Mouse (Mus musculus) neural tube, embryonic 14.5 days (tissue): ENCODE measurements at regions not wholly inside any gene's neighbourhood (a gene's known extent, or its start where the extent isn't known, plus 50 kb on each side); places are given as distances from the start of the nearest gene placed in this dataset.

Experiments
- ATAC-seq: fragments of 200-750 bp; cut with Nextera tagmentation; 2 replicates; pipeline ENCODE4 v1.8.0; 2017; ENCODE audit warnings: low read depth, mild to moderate bottlenecking, moderate TSS enrichment, moderate library complexity
- H3K27ac ChIP-seq: fragments of 300-500 bp; sonication (generic); 2 replicates; pipeline ENCODE4 v1.5.1; 2014; ENCODE audit warnings: low read depth, mild to moderate bottlenecking, control low read depth, low read length, moderate library complexity, mixed read lengths
- H3K27me3 ChIP-seq: fragments of 300-500 bp; sonication (generic); 2 replicates; pipeline ENCODE4 v1.6.1; 2014; ENCODE audit warnings: low read length; ENCODE audit not compliant: control insufficient read depth, insufficient read depth
- H3K36me3 ChIP-seq: fragments of 300-500 bp; sonication (generic); 2 replicates; pipeline ENCODE4 v1.6.1; 2014; ENCODE audit warnings: low read length, mixed read lengths; ENCODE audit not compliant: control insufficient read depth, insufficient read depth
- H3K4me1 ChIP-seq: fragments of 300-500 bp; sonication (generic); 2 replicates; pipeline ENCODE4 v1.6.1; 2014; ENCODE audit warnings: low read length; ENCODE audit not compliant: control insufficient read depth, insufficient read depth
- H3K4me2 ChIP-seq: fragments of 300-500 bp; sonication (generic); 2 replicates; pipeline ENCODE4 v1.6.1; 2014; ENCODE audit warnings: mild to moderate bottlenecking, low read depth, low read length, control low read depth
- H3K4me3 ChIP-seq: fragments of 300-500 bp; sonication (generic); 2 replicates; pipeline ENCODE4 v1.5.1; 2014; ENCODE audit warnings: low read depth, low read length, control low read depth, mixed read lengths
- H3K9ac ChIP-seq: fragments of 300-500 bp; sonication (generic); replicated peaks from 2 replicates; pipeline ENCODE4 v1.6.1; 2014; ENCODE audit warnings: low read depth, mild to moderate bottlenecking, control low read depth, low read length, mixed read lengths
- H3K9me3 ChIP-seq: fragments of 300-500 bp; sonication (generic); 2 replicates; pipeline ENCODE4 v1.6.1; 2016; ENCODE audit warnings: low read length; ENCODE audit not compliant: control insufficient read depth
- WGBS: fragments of 180-500 bp; shearing (Covaris S2); extraction: QIAGEN DNeasy Blood & Tissue Kit; methylation state at CpG from one replicate; pipeline ENCODE4 v1.1.7; 2014; 5-methylcytosine and 5-hydroxymethylcytosine counted together

DNA sequence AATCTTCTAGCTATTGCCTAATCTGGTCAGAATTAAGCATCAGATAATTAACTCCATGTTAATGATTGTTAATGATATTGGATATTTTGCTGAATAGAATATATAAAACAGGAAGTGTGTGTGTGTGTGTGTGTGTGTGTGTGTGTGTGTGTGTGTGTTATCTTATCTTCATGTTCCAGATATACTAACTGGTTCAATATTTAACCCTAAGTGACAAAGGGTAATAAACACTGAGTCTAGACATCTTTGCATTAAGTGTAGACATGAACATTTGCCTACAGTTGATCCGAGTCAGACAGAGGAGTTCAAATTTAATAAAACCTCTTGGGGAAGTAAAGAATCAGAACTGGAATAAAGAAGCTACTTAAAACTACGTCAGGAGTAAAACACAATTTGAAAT, 161.6 kb downstream of the Fsip2 start:
- Histone ChIP-seq H3K27ac (no peak overlapping the region), H3K9me3 (no peaks in the 10 kb centered on the region), H3K4me2 (no peak overlapping the region), H3K9ac (no peak overlapping the region), H3K27me3 (no peaks in the 10 kb centered on the region), H3K4me1 (no peaks in the 10 kb centered on the region), H3K36me3 (no peaks in the 10 kb centered on the region), H3K4me3 (no peak overlapping the region)
- WGBS = 81% methylated on average over 2 of the region's 2 CpGs
- no peak for ATAC-seq

- Histone ChIP-seq H3K27ac (no peak overlapping the region), H3K36me3 (no peaks in the 10 kb centered on the region), H3K4me1 (no peaks in the 10 kb centered on the region), H3K4me2 (no peak overlapping the region), H3K4me3 (no peak overlapping the region), H3K27me3 (no peaks in the 10 kb centered on the region), H3K9ac (no peak overlapping the region), H3K9me3 (no peaks in the 10 kb centered on the region)
- 81% methylated on average over 4 of the region's 4 CpGs for WGBS
- no peak for ATAC-seq
These were observed 182.9 kb downstream of the Fsip2 start for GRCm38 (mm10) chr2:83126340-83126739.

GRCm38 (mm10) chr2:83130709-83131108, 187.3 kb downstream of the Fsip2 start:
- H3K27me3 ChIP-seq = no peaks in the 10 kb centered on the region
- no peak overlapping the region; the same call in 1 of the 2 replicates for H3K27ac ChIP-seq
- WGBS = 35% methylated on average over 2 of the region's 2 CpGs
- no peak overlapping the region for H3K4me2 ChIP-seq
- H3K36me3 ChIP-seq = no peaks in the 10 kb centered on the region
- H3K4me3 ChIP-seq = no peak overlapping the region
- no peak overlapping the region for H3K9ac ChIP-seq
- H3K4me1 ChIP-seq = peaks cover 3% of the 10 kb centered on the region; the same call in 1 of the 2 replicates
- no peaks in the 10 kb centered on the region for H3K9me3 ChIP-seq
- ATAC-seq = peak; percentile 60

DNA sequence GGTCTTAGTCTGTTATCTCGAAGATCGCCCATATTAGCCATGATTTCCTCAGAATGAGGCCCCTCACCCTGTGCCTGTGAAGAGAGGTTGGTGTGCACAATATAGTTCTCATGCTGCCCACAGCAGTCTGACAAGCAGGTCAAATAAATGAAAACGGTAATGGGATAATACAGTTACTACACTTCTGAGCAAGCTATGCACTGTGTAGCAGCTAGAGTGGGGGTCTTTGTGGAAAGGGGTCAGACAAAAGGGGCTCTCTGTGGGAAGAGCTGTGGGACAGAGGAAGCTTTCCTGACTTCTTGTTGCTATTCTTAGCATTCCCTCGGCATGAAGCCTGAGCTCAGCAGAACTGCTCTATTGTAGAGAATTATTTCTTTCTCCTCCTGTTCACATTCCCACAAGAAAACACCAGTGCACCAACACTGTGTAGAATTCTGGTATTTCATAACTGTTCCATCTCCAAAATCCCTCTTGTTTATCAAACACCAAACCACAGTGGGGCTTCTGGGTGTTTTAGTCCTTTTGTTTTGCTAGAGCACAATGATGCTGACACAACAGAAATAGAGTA, 187.9 kb downstream of the Fsip2 start:
- Histone ChIP-seq H3K4me2 (no peak overlapping the region), H3K36me3 (no peaks in the 10 kb centered on the region), H3K9ac (no peak overlapping the region), H3K4me3 (no peak overlapping the region), H3K27ac (no peak overlapping the region), H3K9me3 (no peaks in the 10 kb centered on the region), H3K4me1 (peaks cover 3% of the 10 kb centered on the region; the same call in 1 of the 2 replicates), H3K27me3 (no peaks in the 10 kb centered on the region)
- WGBS = 38% methylated on average over 4 of the region's 4 CpGs
- ATAC-seq = peak; percentile 75; the same call in 1 of the 2 replicates

DNA sequence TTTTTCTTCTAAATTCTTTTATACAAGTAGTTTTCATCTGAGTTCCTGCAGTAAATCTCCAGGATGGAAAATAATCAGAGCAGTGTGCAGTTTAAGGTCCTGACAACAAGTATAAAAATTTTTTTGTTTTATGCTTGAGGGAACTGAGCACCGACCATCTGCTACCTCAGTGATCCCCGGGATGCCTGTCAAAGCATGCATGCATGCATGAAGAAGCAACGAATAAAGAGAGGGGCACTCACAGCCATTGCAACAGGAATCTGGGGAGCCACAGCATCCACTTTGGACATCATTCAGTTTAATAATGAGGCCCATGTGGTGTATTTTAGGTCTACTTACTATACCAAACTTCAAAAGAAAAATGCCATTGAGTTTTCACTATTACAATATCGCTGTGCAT, 222.4 kb downstream of the Fsip2 start:
- no peak overlapping the region for H3K27ac ChIP-seq
- H3K27me3 ChIP-seq = no peaks in the 10 kb centered on the region
- H3K4me3 ChIP-seq = no peak overlapping the region
- no peaks in the 10 kb centered on the region for H3K4me1 ChIP-seq
- no peaks in the 10 kb centered on the region for H3K36me3 ChIP-seq
- no peak overlapping the region for H3K4me2 ChIP-seq
- 36% methylated on average over 4 of the region's 4 CpGs for WGBS
- ATAC-seq = no peak
- no peaks in the 10 kb centered on the region for H3K9me3 ChIP-seq
- H3K9ac ChIP-seq = no peak overlapping the region
